Mouse (Mus musculus): ENCODE results near the gene Slc45a1. TPM values are rescaled to one million over a fixed set of nuclear protein-coding genes. Genes with fewer than 3 reads are reported as not detected.

The Slc45a1 gene
- polyA plus RNA-seq, 1 experiment from 2014 or later = 0.70 TPM

- H3K9me3 ChIP-seq = 0 out of 2 replicates have a peak, but pooled peaks cover 4% of the 10 kb centered on the region
- ATAC-seq (ENCODE audit: insufficient number of reproducible peaks, insufficient read depth, low FRiP score, low TSS enrichment, low read depth) = no peak
- no peaks in the 10 kb centered on the region for H3K36me3 ChIP-seq
- H3K4me1 ChIP-seq (replicated peaks) = peaks cover 29% of the 10 kb centered on the region
- WGBS = 64% methylated on average over 5 of the region's 5 CpGs
- H3K4me2 ChIP-seq = no peak overlapping the region
- H3K9ac ChIP-seq (replicated peaks) = no peak overlapping the region
- H3K27ac ChIP-seq = no peak overlapping the region
- no peak overlapping the region for H3K4me3 ChIP-seq (replicated peaks)
- no peaks in the 10 kb centered on the region for H3K27me3 ChIP-seq
Observed at GRCm38 (mm10) chr4:150680373-150680772, 28.4 kb upstream of the Slc45a1 start.

- Histone ChIP-seq H3K9me3 (0 out of 2 replicates have a peak, but pooled peaks cover 4% of the 10 kb centered on the region), H3K4me3 (replicated peaks) (no peak overlapping the region), H3K4me1 (replicated peaks) (peaks cover 19% of the 10 kb centered on the region), H3K36me3 (no peaks in the 10 kb centered on the region), H3K4me2 (no peak overlapping the region), H3K9ac (replicated peaks) (no peak overlapping the region), H3K27ac (no peak overlapping the region), H3K27me3 (no peaks in the 10 kb centered on the region)
- no peak for ATAC-seq (ENCODE audit: insufficient number of reproducible peaks, insufficient read depth, low FRiP score, low TSS enrichment, low read depth)
- 94% methylated on average over 20 of the region's 20 CpGs for WGBS
Observed at GRCm38 (mm10) chr4:150678789-150679188, 26.8 kb upstream of the Slc45a1 start.

GRCm38 (mm10) chr4:150677846-150678224, 25.9 kb upstream of the Slc45a1 start:
- no peak overlapping the region for H3K9ac ChIP-seq (replicated peaks)
- H3K4me1 ChIP-seq (replicated peaks) = peaks cover 19% of the 10 kb centered on the region
- H3K27me3 ChIP-seq = no peaks in the 10 kb centered on the region
- 17% methylated on average over 4 of the region's 4 CpGs for WGBS
- H3K4me3 ChIP-seq (replicated peaks) = no peak overlapping the region
- ATAC-seq (ENCODE audit: insufficient number of reproducible peaks, insufficient read depth, low FRiP score, low TSS enrichment, low read depth) = no peak
- 0 out of 2 replicates have a peak, but pooled peaks cover 4% of the 10 kb centered on the region for H3K9me3 ChIP-seq
- no peak overlapping the region for H3K4me2 ChIP-seq
- no peaks in the 10 kb centered on the region for H3K36me3 ChIP-seq
- no peak overlapping the region for H3K27ac ChIP-seq

GRCm38 (mm10) chr4:150677126-150677845, 25.3 kb upstream of the Slc45a1 start:
- Histone ChIP-seq H3K27me3 (no peaks in the 10 kb centered on the region), H3K4me1 (replicated peaks) (peaks cover 19% of the 10 kb centered on the region), H3K27ac (no peak overlapping the region), H3K9me3 (0 out of 2 replicates have a peak, but pooled peaks cover 4% of the 10 kb centered on the region), H3K4me2 (no peak overlapping the region), H3K4me3 (replicated peaks) (no peak overlapping the region), H3K36me3 (no peaks in the 10 kb centered on the region), H3K9ac (replicated peaks) (no peak overlapping the region)
- 33% methylated on average over 10 of the region's 10 CpGs for WGBS
- peak; percentile 56; the same call in 1 of the 2 replicates for ATAC-seq (ENCODE audit: insufficient number of reproducible peaks, insufficient read depth, low FRiP score, low TSS enrichment, low read depth)

GRCm38 (mm10) chr4:150676029-150676428, 24.1 kb upstream of the Slc45a1 start:
- Histone ChIP-seq H3K4me2 (no peak overlapping the region), H3K9me3 (0 out of 2 replicates have a peak, but pooled peaks cover 4% of the 10 kb centered on the region), H3K27me3 (no peaks in the 10 kb centered on the region), H3K9ac (replicated peaks) (no peak overlapping the region), H3K4me3 (replicated peaks) (no peak overlapping the region), H3K27ac (no peak overlapping the region), H3K36me3 (no peaks in the 10 kb centered on the region), H3K4me1 (replicated peaks) (peaks cover 19% of the 10 kb centered on the region)
- WGBS = 45% methylated on average over 13 of the region's 13 CpGs
- no peak for ATAC-seq (ENCODE audit: insufficient number of reproducible peaks, insufficient read depth, low FRiP score, low TSS enrichment, low read depth)

- no peak overlapping the region for H3K9ac ChIP-seq (replicated peaks)
- H3K27me3 ChIP-seq = no peaks in the 10 kb centered on the region
- 91% methylated on average over 10 of the region's 10 CpGs for WGBS
- no peak for ATAC-seq (ENCODE audit: insufficient number of reproducible peaks, insufficient read depth, low FRiP score, low TSS enrichment, low read depth)
- H3K36me3 ChIP-seq = no peaks in the 10 kb centered on the region
- no peaks in the 10 kb centered on the region for H3K9me3 ChIP-seq
- H3K4me2 ChIP-seq = no peak overlapping the region
- no peak overlapping the region for H3K27ac ChIP-seq
- H3K4me1 ChIP-seq (replicated peaks) = peaks cover 19% of the 10 kb centered on the region
- no peak overlapping the region for H3K4me3 ChIP-seq (replicated peaks)
Observed at GRCm38 (mm10) chr4:150675274-150675673, 23.3 kb upstream of the Slc45a1 start.

GRCm38 (mm10) chr4:150665806-150666205, 13.8 kb upstream of the Slc45a1 start:
- 70% methylated on average over 10 of the region's 10 CpGs for WGBS
- Histone ChIP-seq H3K36me3 (no peaks in the 10 kb centered on the region), H3K9me3 (no peaks in the 10 kb centered on the region), H3K27me3 (no peaks in the 10 kb centered on the region), H3K4me2 (no peak overlapping the region), H3K4me3 (replicated peaks) (no peak overlapping the region), H3K9ac (replicated peaks) (no peak overlapping the region), H3K27ac (no peak overlapping the region), H3K4me1 (replicated peaks) (peaks cover 22% of the 10 kb centered on the region)
- no peak for ATAC-seq (ENCODE audit: insufficient number of reproducible peaks, insufficient read depth, low FRiP score, low TSS enrichment, low read depth)

- H3K9me3 ChIP-seq = no peaks in the 10 kb centered on the region
- H3K4me3 ChIP-seq (replicated peaks) = no peak overlapping the region
- ATAC-seq (ENCODE audit: insufficient number of reproducible peaks, insufficient read depth, low FRiP score, low TSS enrichment, low read depth) = no peak
- H3K27ac ChIP-seq = no peak overlapping the region
- no peaks in the 10 kb centered on the region for H3K36me3 ChIP-seq
- peaks cover 28% of the 10 kb centered on the region for H3K4me1 ChIP-seq (replicated peaks)
- WGBS = 83% methylated on average over 7 of the region's 7 CpGs
- H3K9ac ChIP-seq (replicated peaks) = no peak overlapping the region
- H3K27me3 ChIP-seq = no peaks in the 10 kb centered on the region
- H3K4me2 ChIP-seq = no peak overlapping the region
Observed at GRCm38 (mm10) chr4:150664726-150665125, 12.8 kb upstream of the Slc45a1 start.

- Histone ChIP-seq H3K4me1 (replicated peaks) (peaks cover 28% of the 10 kb centered on the region), H3K4me3 (replicated peaks) (no peak overlapping the region), H3K4me2 (no peak overlapping the region), H3K27me3 (no peaks in the 10 kb centered on the region), H3K9me3 (no peaks in the 10 kb centered on the region), H3K27ac (no peak overlapping the region), H3K36me3 (no peaks in the 10 kb centered on the region), H3K9ac (replicated peaks) (no peak overlapping the region)
- no peak for ATAC-seq (ENCODE audit: insufficient number of reproducible peaks, insufficient read depth, low FRiP score, low TSS enrichment, low read depth)
- 62% methylated on average over 12 of the region's 12 CpGs for WGBS
Observed at GRCm38 (mm10) chr4:150663192-150663591, 11.2 kb upstream of the Slc45a1 start.

GRCm38 (mm10) chr4:150661886-150662285, 9.9 kb upstream of the Slc45a1 start:
- H3K4me3 ChIP-seq (replicated peaks) = peak overlapping the region; percentile 26
- H3K9me3 ChIP-seq = 0 out of 2 replicates have a peak, but pooled peaks cover under 1% of the 10 kb centered on the region
- H3K27ac ChIP-seq = peak overlapping the region; percentile 62; the same call in 1 of the 2 replicates
- H3K4me2 ChIP-seq = peak overlapping the region; percentile 51
- peak overlapping the region; percentile 35 for H3K9ac ChIP-seq (replicated peaks)
- no peaks in the 10 kb centered on the region for H3K36me3 ChIP-seq
- no peak for ATAC-seq (ENCODE audit: insufficient number of reproducible peaks, insufficient read depth, low FRiP score, low TSS enrichment, low read depth)
- H3K27me3 ChIP-seq = no peaks in the 10 kb centered on the region
- WGBS = 4% methylated on average over 13 of the region's 13 CpGs
- H3K4me1 ChIP-seq (replicated peaks) = peaks cover 28% of the 10 kb centered on the region

- H3K36me3 ChIP-seq = no peaks in the 10 kb centered on the region
- peaks cover 26% of the 10 kb centered on the region for H3K4me1 ChIP-seq (replicated peaks)
- 0 out of 2 replicates have a peak, but pooled peaks cover 7% of the 10 kb centered on the region for H3K9me3 ChIP-seq
- no peaks in the 10 kb centered on the region for H3K27me3 ChIP-seq
- no peak for ATAC-seq (ENCODE audit: insufficient number of reproducible peaks, insufficient read depth, low FRiP score, low TSS enrichment, low read depth)
- no peak overlapping the region for H3K27ac ChIP-seq
- H3K9ac ChIP-seq (replicated peaks) = no peak overlapping the region
- no peak overlapping the region for H3K4me3 ChIP-seq (replicated peaks)
- H3K4me2 ChIP-seq = no peak overlapping the region
- WGBS = 77% methylated on average over 9 of the region's 9 CpGs
Observed at GRCm38 (mm10) chr4:150659926-150660610, 8.1 kb upstream of the Slc45a1 start.
